Mouse (Mus musculus) CH12F3 (cell line): ENCODE measurements around the gene Prdm16.

Experiments used
- in situ Hi-C: fragments of 300-500 bp; cut with MboI; formaldehyde crosslinking; loops from 2 replicates; pipeline ENCODE4 v1.14.3; 2020; ENCODE audit warnings: low sequenced_read_pairs

Prdm16 gene

DNA sequence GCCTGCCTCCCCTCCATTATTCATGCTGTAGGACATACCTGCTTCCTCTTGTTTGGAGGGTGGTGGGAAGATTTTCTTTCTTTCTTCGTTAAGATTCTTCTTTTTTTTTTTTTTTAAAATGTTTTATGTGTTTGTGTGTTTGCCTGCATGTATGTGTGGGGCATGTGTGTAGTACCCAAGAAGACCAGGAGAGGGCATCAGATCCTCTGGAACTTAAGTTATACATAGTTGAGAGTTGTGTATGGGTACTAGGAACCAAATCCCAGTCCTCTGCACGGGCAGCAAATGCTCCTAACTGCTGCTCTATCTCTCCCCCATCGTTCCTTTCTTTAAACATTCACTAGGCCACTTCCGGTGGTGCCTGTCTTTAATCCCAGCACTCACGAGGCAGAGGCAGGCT is 28.9 kb downstream of the Prdm16 start:
- in situ Hi-C loops = no loop called here

DNA sequence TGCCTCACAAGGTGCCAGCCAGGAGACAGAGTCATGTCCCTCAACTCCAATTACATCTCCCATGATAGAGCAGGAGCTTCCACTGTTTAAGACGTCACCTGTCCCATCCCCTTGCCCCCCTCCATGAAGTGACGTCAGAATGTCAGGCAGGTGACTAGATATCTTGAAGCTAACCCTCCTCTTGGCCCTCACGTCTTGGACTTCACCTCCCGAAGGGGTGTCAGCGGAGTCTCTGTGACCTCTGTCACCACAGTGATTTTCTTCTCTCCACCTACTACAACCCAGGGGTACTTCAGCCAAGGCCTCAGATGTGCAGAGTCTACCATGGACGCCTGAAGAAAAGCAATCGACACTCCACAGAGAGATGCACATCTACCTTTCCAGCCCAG is 32.2 kb downstream of the Prdm16 start:
- in situ Hi-C loops = no loop called here

DNA sequence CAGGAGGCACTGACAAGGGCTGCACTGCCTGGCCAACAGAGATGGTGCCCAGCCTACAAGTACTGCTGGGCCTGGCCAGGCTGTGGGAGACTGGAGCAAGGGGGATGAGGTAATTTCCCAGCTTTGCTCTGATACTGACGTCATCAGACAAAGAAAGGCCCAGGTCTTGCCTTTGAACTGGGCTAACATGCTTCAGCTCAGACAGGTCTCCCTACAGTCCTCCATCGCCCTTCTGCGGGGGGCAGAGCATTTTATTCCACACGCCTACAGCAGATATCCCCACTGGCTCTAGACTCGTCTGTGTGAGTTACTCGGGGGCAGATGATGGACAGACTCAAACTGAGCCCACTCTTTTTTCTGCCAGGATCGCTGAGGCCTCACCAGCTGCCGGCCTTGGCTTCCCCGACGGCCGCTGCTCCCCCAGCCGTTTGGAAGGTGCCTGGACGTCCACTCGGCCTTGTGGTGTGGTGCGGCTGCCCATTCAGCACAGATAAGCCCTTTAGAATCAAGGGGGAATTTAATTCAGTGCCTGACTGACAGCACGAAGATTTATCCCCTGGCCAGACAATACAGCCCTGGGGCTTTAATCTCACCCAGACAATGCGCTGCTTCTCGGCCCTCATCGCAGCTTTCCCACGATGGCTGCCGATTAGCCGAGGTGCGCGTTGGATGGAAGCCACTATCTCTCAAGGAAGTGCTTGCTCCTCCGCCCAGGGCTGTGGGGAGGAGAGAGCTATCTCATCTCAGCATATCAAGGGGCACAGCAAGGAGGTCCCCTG is 32.8 kb downstream of the Prdm16 start:
- in situ Hi-C loops = no loop called here

DNA sequence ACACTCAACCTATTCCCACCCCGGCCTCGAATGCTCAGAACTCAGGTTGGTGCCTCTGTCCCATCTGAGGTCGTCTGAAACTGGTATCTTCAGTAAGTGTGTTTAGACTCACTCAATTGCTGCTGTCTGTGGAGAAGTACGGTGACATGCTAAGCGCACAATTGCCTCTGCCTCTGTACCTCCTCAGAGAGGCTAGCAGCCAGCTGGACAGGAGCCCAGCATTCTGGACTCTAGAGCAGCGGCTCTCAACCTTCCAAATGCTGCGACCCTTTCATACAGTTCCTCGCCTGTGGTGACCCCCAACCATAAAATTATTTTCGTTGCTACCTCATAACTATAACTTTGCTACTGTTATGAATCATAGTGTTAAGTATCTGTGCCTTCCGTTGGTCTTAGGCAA is 34.3 kb downstream of the Prdm16 start:
- in situ Hi-C loops = no loop called here

DNA sequence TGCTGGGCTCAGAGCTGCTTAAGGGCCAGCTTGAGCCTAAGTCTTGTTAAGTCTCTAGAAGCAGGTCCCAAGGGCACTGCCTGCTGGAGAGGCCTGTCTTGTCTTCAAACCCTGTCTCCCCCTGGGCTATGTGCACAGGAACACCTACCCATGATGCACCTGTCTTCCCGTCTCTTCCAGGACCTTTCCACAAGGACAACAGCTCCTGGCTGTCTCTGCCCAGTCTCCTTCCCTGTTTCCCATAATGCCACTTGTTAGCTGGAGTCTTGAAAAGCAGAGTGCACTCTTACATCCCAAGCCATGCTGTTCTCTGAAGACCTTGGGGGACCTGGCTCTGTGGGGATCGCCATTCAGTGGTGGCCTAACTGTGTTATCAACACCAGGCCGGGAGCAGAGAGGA is 35.7 kb downstream of the Prdm16 start:
- in situ Hi-C loops = no loop called here

DNA sequence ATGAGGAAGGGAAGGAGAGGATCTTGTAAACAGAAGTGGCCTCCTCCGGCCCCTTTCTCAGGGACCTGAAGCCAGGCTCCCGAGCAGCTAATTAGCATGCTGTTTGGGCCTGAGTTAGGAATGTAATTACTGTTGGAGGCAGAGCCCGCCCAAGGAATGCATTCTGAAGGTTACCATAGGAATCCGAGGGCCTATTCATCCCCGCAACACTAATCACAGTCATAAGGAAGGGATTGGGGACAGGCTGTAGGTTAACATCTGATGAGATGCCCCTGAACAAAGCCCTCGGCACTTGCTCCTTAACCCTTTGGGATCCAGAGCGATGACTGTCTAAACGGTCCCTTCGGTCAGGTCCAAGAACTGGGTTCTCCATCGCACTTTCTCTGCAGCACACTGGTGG is 36.7 kb downstream of the Prdm16 start:
- in situ Hi-C loops = no loop called here

DNA sequence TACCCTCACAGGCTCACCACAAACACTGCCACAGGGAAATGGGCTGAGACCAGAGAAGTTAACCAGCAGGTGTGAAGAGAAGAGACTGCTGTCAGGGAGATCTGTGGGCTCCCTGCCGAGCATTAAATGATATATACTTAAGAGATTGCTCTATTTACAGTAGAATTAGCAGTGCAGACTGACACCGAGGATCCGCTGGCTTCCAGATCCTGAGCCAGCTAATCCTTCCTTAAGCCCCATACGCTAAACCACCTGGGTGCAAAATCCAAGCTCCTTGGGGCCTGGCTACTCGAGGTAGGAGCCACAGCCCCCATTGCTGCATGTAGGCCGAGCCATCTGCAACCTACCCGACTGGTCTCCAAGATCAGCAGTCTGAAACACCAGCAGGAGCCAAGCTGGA is 38.3 kb downstream of the Prdm16 start:
- in situ Hi-C loops = no loop called here

DNA sequence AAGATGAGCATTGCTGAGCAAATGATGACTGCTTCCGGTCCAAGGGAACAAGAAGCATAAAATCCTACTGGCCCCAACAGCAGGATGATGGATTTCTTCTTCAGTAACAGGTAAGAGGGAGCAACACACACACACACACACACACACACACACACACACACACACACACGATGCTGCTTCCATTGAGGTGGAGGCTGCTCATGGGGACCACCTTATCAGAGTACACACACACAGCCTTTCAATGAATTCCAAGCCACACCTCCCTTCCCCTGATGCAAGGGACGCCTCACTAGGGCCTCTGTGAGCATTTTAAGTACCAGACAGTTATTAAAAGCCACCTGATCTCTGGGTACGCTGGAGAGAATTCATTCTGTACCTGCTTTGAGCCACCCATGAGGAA is 39.9 kb downstream of the Prdm16 start:
- in situ Hi-C loops = no loop called here

DNA sequence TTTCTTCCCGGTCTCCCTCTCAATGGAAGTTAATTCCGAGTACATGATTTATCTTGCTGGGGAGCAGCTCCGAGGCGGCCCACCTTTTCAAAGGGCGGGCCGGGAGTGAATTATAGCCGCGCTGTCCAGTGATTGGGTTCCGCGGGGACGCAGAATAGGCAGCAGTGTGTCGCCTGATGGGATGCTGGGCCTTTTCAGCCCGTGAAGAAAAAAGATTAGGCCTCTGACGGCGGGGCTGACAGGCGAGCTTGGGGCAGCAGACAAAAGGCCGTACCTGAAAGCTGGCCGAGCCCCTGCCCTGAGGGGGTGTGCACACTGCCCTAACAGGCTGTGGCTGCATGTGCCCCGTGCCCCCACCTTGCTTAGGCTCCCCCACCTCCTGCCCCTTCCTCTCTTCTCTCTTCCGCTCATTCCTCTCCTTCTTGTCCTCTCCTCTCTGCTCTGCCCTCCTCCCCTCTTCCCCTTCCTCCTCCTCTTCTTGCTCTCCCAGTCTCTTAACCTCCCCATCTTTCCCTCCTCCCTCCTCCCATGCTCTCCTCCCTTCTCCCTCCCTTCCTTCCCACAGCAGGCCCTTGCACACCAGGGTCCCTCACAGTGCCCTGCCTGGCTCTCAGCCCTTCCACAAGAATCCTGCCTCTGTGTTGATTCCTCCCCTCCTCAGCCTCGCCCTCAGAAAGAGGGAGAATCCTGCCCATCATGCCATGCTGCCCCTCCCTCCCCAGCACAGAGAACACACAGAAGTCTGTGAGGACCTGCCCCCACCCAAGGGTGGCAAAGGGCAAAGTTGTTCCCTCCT is 41.7 kb downstream of the Prdm16 start:
- in situ Hi-C loops = no loop called here

DNA sequence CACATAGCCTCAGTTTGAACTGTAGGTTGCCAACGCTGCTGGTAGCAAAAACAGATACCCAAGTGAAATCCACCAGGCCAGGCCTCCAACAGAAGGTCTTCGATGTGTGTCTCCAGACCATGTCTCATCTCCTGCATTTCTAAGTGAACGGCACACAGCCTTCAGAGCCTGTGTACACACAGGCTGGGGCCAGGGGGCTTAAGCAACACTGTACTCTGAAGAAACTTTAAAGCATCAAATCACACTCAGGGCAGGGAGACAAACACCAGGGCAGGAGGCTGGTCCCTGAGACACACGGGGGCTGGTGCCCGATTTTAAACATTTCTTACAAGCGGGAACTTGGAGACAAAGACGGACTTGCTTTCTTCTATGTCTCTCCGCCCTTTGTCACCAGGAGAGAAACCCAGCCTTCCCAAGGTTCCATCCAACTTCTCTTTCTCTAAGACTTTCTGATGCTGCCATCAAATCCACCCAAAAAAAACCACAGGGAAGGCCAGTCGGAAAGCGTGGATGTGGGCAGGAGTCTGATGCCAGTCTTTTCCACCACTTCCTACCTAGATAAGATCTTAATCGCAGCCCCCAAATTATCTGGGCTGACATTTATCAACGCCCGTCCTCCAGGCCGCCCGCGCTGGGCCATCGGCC is 42.4 kb downstream of the Prdm16 start:
- in situ Hi-C loops = no loop called here

DNA sequence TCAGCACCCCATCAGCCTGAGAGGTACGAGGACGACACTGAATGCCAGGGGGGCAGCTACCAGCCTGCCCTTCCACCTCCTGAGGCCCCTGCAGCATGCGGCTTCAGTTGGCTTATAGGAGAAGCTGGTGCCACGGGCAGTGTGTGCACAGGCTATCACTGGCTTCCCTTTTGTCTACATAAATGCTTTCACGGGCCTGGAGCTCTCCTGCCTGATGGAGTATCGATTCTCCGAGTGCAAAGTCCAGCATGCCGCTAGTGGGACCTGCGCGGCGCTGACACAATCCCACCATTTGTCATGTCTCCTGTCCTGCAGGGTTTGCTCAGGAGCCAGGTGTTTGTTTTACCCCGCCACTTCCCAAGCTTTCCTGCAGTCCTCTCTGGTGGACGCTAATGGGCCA is 44.1 kb downstream of the Prdm16 start:
- in situ Hi-C loops = no loop called here

DNA sequence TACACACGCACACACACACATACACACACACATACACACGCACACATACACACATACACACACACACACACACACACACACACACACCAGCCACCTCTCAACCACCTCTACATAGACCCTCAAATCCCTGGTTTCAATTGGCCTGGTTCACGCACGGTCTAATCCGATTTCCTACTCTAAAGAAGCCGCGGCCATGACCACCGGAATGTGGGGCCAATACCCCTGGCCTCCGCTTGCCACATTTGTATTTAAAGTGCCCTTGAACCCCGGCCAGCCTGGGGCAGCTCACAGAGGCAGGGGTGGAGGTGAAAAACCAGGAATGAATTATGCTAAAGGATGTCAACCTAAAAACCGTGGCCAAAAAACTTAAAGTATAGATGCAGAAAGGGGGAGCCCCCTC is 45.8 kb downstream of the Prdm16 start:
- in situ Hi-C loops = no loop called here

DNA sequence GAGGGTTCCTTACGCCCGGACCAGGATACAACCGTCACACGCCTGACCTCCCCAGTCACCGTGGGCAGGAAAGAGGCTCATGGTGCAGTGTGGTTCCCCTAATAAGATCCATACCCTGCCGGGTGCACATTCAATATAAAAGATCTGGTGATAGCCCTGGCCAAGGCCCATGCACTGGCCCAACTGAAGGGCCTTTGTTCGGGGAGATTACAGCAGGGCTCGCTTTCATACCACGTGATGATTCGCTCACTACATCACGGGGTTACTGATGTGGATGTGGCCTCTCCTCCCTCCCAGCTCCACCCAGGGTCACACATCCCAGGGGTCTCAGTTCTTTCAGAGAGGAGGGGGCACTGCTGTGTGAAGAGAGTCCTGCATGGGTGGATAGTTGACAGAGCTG is 50.3 kb downstream of the Prdm16 start:
- in situ Hi-C loops = no loop called here

DNA sequence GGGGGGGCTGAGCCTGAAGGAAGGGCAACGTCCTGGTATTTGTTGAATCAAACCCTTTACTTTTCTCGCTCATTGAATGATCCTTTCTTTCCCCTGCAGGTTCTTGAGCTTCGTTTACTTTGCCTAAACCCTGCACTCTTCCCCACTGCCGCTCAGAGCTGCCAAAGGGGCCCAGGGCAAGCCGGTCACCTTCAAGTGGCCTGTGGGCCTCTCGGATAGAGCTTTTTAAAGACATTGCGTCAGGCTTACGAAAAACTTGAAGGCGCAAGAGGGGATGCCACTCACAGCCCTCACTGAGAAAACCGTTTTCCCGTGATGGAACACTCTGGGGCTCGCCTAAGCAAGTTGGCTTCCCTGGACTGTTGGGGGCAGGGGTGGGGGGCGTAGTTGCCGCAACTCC is 50.9 kb downstream of the Prdm16 start:
- in situ Hi-C loops = no loop called here

DNA sequence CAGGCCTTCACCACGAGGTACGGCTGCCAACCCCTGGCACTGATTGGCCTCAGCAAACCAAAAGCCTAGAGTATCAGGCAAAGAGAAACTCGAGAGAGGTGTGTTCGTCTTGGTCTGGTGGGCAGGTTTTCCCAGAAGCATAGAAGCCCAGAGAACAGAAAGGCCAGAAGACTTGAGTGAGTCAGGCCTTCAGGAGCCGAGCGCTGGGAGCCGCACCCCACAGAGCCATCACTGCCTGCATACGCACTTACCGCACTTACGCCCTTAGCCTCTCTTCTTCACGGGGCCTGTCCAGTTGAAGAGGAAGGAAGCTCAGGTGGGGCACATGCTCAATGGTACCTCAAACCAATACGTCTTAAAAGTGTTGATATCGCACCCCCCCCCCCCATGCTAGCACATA is 53.0 kb downstream of the Prdm16 start:
- in situ Hi-C loops = no loop called here

DNA sequence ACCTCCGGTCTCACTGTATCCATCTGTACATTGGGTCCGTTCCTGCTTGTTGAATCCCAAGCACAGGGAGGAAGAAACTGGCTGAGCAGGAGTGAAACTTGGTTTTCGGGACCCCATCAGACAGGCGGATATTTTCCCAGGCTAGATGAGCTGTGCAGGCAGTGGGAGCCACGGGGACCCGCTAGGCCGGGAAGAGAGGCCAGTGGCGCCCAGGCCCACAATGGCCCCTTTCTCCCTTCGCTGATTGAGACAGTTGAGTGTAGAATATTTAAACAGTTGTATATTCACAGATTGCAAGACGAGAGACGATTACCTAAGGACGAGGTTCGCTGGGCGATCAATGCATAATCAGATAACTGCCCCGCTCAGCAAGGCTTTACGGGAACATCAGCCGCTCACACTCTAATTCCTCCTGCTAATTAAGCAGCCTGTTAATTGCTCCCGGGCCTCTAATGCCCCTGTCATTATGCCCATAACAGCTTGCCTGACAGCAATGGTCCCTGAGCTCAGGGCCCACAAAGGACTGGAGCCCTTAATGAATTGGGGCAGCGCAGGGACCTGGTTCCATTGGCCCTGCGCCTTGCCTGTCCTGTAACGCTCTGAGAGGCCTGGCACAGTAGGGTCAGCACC is 54.0 kb downstream of the Prdm16 start:
- in situ Hi-C loops = no loop called here

DNA sequence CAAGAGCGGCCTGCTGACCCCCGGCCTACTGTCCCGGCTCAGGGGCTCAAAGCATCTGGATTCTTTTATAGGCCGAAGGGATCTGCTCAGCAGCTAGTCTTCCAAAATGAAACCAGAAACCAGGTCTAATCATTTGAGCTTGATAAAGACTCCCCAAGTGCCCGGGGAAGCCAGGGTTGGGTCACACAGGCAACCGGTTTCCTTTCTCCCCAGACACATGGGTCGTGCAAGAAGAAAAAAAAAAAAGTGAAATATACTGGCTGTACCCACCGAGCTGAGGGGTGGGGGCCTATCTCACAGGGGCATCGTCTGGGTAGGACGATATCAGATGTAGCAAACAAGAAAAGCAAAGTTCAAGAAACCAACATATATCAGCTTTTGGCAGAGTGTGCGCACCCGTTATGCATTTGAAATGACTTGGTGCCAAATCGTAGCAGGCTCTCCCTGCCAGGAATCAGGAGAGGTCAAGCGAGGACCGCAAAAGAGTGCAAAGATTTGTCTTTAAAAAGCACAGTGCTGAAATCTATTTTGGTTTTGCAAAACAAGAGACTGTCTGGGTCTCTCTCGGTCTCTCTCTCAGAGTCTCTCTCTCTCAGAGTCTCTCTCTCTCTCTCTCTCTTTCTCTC is 55.3 kb downstream of the Prdm16 start:
- in situ Hi-C loops = no loop called here

DNA sequence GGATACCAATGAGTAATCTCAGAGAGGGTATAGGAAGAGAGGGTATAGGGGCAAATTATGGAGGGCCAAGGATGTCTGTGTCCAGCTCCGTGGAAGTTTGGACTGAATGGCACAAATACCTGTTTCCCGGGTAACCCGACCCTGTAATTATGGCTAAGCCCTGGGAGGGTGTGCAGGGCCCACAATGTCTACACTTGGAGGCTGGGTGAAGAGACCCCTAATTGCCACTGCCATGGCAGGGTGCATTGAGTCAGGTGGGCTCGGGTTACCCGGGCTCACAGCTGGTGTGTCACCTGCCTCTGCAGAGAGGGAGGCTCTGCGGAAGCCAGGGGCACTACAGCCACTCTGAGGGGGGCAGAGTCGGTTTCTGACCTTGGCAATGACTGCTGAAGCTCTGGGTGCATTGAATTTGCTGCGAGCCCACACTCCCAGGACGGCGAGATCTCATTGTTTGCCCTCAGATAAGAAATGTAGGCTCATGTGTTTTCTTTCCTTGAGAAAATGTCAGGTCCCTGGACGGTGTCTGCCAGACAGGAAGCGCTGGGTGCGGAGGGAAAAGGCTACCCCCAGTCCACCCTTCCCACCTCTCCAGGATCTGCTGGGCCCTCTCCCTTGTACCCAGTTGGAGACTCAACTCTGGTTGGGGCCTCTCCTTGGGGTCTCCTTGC is 62.3 kb downstream of the Prdm16 start:
- in situ Hi-C loops = no loop called here

DNA sequence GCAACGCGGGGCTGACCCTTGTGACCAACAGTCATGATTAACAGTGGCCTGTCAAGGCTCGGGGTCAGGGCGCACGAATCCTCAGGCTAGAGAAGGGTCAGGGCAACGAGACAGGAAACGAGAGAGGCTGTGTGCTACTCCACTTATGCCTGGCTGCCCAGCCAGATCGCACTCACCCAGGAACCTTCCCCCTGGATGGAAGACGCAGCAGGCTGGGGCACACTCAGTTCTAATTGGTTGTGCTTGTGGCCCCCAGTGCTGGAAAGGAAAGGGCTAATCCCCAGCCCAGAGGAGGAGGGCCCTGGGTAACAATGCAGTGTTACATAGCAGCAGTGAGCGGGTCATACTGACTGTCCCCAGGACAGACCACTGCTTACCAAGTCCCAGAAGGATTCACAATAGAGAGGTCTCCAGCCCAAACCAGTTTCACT is 66.2 kb downstream of the Prdm16 start:
- in situ Hi-C loops = no loop called here

DNA sequence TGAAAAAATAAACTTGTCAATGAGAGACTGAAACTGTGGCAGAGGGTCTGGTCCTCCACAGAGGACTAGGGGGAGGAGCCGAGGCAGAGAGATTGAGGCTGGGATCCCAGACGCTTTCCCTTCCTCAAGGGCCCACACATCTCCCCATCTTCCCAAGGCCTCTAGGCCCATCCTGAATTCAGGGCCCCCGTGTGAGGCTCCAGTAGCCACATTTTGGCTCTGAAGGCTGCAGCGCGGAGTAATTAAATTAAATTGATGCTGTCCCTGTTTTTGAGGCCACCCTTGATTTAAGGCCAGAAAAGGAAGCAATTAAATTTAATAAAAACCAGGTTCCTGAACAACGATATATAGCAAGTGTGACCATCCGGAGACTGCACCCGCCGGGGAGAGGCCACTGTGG is 66.8 kb downstream of the Prdm16 start:
- in situ Hi-C loops = no loop called here

DNA sequence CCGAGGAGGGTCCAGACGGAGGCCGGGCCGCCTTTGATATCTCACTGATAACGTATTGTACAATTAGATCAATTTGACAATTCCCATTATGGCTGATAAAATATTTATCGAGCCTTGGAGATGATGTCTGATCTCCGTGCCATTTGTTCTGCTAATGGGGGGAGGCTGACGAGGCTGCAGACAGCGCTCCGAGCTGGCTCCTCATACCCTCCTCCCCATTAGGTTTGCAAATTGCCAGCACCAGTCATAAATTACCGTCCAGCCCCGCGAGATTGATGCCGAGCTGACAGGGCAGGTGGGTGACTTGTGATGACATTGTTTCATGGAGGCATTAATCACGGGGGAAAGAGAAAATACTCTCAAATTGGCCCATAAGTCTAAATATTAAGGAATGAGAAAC is 67.9 kb downstream of the Prdm16 start:
- in situ Hi-C loops = no loop called here
